Mouse (Mus musculus) heart, postnatal 0 days (tissue): ENCODE data around the gene Bola1.

Source experiments
- CTCF ChIP-seq: IDR thresholded peaks from 2 replicates; pipeline ENCODE4 v1.5.1; 2016; ENCODE audit warnings: antibody characterized with exemption, control low read depth, low read depth
- EP300 ChIP-seq: IDR thresholded peaks from 2 replicates; pipeline ENCODE4 v1.6.1; 2016; ENCODE audit warnings: antibody characterized with exemption, low read depth

DNA sequence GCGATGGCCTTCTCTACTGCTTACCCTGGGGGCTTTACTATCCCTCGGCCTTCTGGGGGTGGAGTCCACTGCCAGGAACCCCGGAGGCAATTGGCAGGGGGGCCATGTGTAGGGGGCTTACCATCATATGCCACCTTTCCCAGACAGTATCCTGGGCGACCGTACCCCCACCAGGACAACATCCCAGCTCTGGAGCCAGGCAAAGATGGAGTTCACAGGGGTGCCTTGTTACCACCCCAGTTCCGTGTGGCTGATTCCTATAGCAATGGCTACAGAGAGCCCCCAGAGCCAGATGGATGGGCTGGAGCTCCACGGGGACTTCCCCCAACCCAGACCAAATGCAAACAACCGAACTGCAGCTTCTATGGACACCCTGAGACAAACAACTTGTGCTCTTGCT, 64.0 kb downstream of the Bola1 start:
- no peak for TF ChIP-seq EP300
- TF ChIP-seq CTCF: no peak
